Mouse (Mus musculus): ENCODE results near the gene Tmem132d. TPM values are rescaled to one million over a fixed set of nuclear protein-coding genes. Genes with fewer than 3 reads are reported as not detected.

The Tmem132d gene
- polyA plus RNA-seq, 1 experiment: not detected

- no peak overlapping the region for H3K4me3 ChIP-seq (ENCODE audit: insufficient read depth, low read depth, low read length)
- WGBS: 43% methylated on average over 9 of the region's 9 CpGs
- H3K27me3 ChIP-seq (replicated peaks; ENCODE audit: control insufficient read depth, insufficient read depth, low read length): no peaks in the 10 kb centered on the region
- TF ChIP-seq CTCF (conservative IDR thresholded peaks at IDR 0.05; ENCODE audit: insufficient read depth, insufficient read length, low read depth, low read length): no peak
- no peak for TF ChIP-seq POLR2A (IDR thresholded peaks at IDR 0.05; ENCODE audit: low read depth, low read length)
- no peaks in the 10 kb centered on the region for H3K4me1 ChIP-seq (ENCODE audit: control insufficient read depth, insufficient read depth, low read length)
- H3K36me3 ChIP-seq (ENCODE audit: control insufficient read depth, insufficient read depth, low read length): no peaks in the 10 kb centered on the region
- no peak overlapping the region for H3K27ac ChIP-seq (ENCODE audit: insufficient read depth, low read depth, low read length)
- DNase-seq: no peak
These were observed 228.8 kb downstream of the Tmem132d start for GRCm38 (mm10) chr5:128203879-128204581.

- 71% methylated on average over 4 of the region's 4 CpGs for WGBS
- no peak for DNase-seq
- no peak overlapping the region for H3K4me3 ChIP-seq (ENCODE audit: insufficient read depth, low read depth, low read length)
- H3K36me3 ChIP-seq (ENCODE audit: control insufficient read depth, insufficient read depth, low read length): no peaks in the 10 kb centered on the region
- H3K27ac ChIP-seq (ENCODE audit: insufficient read depth, low read depth, low read length): no peak overlapping the region
- no peaks in the 10 kb centered on the region for H3K4me1 ChIP-seq (ENCODE audit: control insufficient read depth, insufficient read depth, low read length)
- no peak for TF ChIP-seq CTCF (conservative IDR thresholded peaks at IDR 0.05; ENCODE audit: insufficient read depth, insufficient read length, low read depth, low read length)
- TF ChIP-seq POLR2A (IDR thresholded peaks at IDR 0.05; ENCODE audit: low read depth, low read length): no peak
- no peaks in the 10 kb centered on the region for H3K27me3 ChIP-seq (replicated peaks; ENCODE audit: control insufficient read depth, insufficient read depth, low read length)
These were observed 238.8 kb downstream of the Tmem132d start for GRCm38 (mm10) chr5:128194106-128194505.

- H3K4me3 ChIP-seq (ENCODE audit: insufficient read depth, low read depth, low read length): no peak overlapping the region
- 68% methylated on average over 6 of the region's 6 CpGs for WGBS
- TF ChIP-seq POLR2A (IDR thresholded peaks at IDR 0.05; ENCODE audit: low read depth, low read length): no peak
- TF ChIP-seq CTCF (conservative IDR thresholded peaks at IDR 0.05; ENCODE audit: insufficient read depth, insufficient read length, low read depth, low read length): no peak
- H3K36me3 ChIP-seq (ENCODE audit: control insufficient read depth, insufficient read depth, low read length): no peaks in the 10 kb centered on the region
- DNase-seq: no peak
- H3K27ac ChIP-seq (ENCODE audit: insufficient read depth, low read depth, low read length): no peak overlapping the region
- H3K27me3 ChIP-seq (replicated peaks; ENCODE audit: control insufficient read depth, insufficient read depth, low read length): no peaks in the 10 kb centered on the region
- H3K4me1 ChIP-seq (ENCODE audit: control insufficient read depth, insufficient read depth, low read length): no peaks in the 10 kb centered on the region
These were observed 240.3 kb downstream of the Tmem132d start for GRCm38 (mm10) chr5:128192485-128193055.

GRCm38 (mm10) chr5:128191710-128192109 lies 241.2 kb downstream of the Tmem132d start:
- Histone ChIP-seq H3K36me3 (ENCODE audit: control insufficient read depth, insufficient read depth, low read length) (no peaks in the 10 kb centered on the region), H3K27me3 (replicated peaks; ENCODE audit: control insufficient read depth, insufficient read depth, low read length) (no peaks in the 10 kb centered on the region), H3K27ac (ENCODE audit: insufficient read depth, low read depth, low read length) (no peak overlapping the region), H3K4me3 (ENCODE audit: insufficient read depth, low read depth, low read length) (no peak overlapping the region), H3K4me1 (ENCODE audit: control insufficient read depth, insufficient read depth, low read length) (no peaks in the 10 kb centered on the region)
- 58% methylated on average over 9 of the region's 9 CpGs for WGBS
- DNase-seq: no peak
- TF ChIP-seq POLR2A (IDR thresholded peaks at IDR 0.05; ENCODE audit: low read depth, low read length) (no peak), CTCF (conservative IDR thresholded peaks at IDR 0.05; ENCODE audit: insufficient read depth, insufficient read length, low read depth, low read length) (no peak)

- no peak overlapping the region for H3K4me3 ChIP-seq (ENCODE audit: insufficient read depth, low read depth, low read length)
- no peaks in the 10 kb centered on the region for H3K36me3 ChIP-seq (ENCODE audit: control insufficient read depth, insufficient read depth, low read length)
- H3K4me1 ChIP-seq (ENCODE audit: control insufficient read depth, insufficient read depth, low read length): no peaks in the 10 kb centered on the region
- no peaks in the 10 kb centered on the region for H3K27me3 ChIP-seq (replicated peaks; ENCODE audit: control insufficient read depth, insufficient read depth, low read length)
- no peak for TF ChIP-seq CTCF (conservative IDR thresholded peaks at IDR 0.05; ENCODE audit: insufficient read depth, insufficient read length, low read depth, low read length)
- no peak for TF ChIP-seq POLR2A (IDR thresholded peaks at IDR 0.05; ENCODE audit: low read depth, low read length)
- 68% methylated on average over 14 of the region's 14 CpGs for whole genome bisulfite sequencing
- no peak for DNase-seq
- no peak overlapping the region for H3K27ac ChIP-seq (ENCODE audit: insufficient read depth, low read depth, low read length)
These were observed 242.5 kb downstream of the Tmem132d start for GRCm38 (mm10) chr5:128190243-128190820.

GRCm38 (mm10) chr5:128176234-128176633 lies 256.6 kb downstream of the Tmem132d start:
- Histone ChIP-seq H3K4me1 (ENCODE audit: control insufficient read depth, insufficient read depth, low read length) (no peaks in the 10 kb centered on the region), H3K4me3 (ENCODE audit: insufficient read depth, low read depth, low read length) (no peak overlapping the region), H3K27ac (ENCODE audit: insufficient read depth, low read depth, low read length) (no peak overlapping the region), H3K36me3 (ENCODE audit: control insufficient read depth, insufficient read depth, low read length) (no peaks in the 10 kb centered on the region), H3K27me3 (replicated peaks; ENCODE audit: control insufficient read depth, insufficient read depth, low read length) (no peaks in the 10 kb centered on the region)
- DNase-seq: no peak
- 87% methylated on average over 2 of the region's 2 CpGs for WGBS
- no peak for TF ChIP-seq CTCF (conservative IDR thresholded peaks at IDR 0.05; ENCODE audit: insufficient read depth, insufficient read length, low read depth, low read length)
- TF ChIP-seq POLR2A (IDR thresholded peaks at IDR 0.05; ENCODE audit: low read depth, low read length): no peak
